Mouse (Mus musculus) hindbrain, embryonic 14.5 days (tissue): ENCODE results near the gene Olfr693. TPM values are rescaled to one million over a fixed set of nuclear protein-coding genes. Genes with fewer than 3 reads are reported as not detected.
"Not testable (repeated sequence)": the region's sequence is repeated elsewhere in the genome, so short reads cannot be mapped to it uniquely, and the experiment has no call there.

Experiments used
- ATAC-seq: fragments of 200-750 bp; cut with Nextera tagmentation; 2 replicates; pipeline ENCODE4 v1.8.0; 2017; ENCODE audit warnings: moderate number of reproducible peaks, mild to moderate bottlenecking, moderate TSS enrichment, moderate library complexity; ENCODE audit not compliant: low FRiP score
- DNase-seq: peaks from one replicate; pipeline ENCODE4 v3.0.0-alpha.2; 2015; ENCODE audit warnings: low spot score
- H3K27ac ChIP-seq: fragments of 300-500 bp; sonication (generic); 2 replicates; pipeline ENCODE4 v1.5.1; 2014; ENCODE audit warnings: mild to moderate bottlenecking, moderate library complexity
- H3K27me3 ChIP-seq: fragments of 300-500 bp; sonication (generic); 2 replicates; pipeline ENCODE4 v1.6.1; 2014; ENCODE audit warnings: mild to moderate bottlenecking, low read length, mixed read lengths; ENCODE audit not compliant: control insufficient read depth, insufficient read depth
- H3K36me3 ChIP-seq: fragments of 300-500 bp; sonication (generic); replicated peaks from 2 replicates; pipeline ENCODE4 v1.6.1; 2014; ENCODE audit not compliant: control insufficient read depth, insufficient read depth
- H3K4me1 ChIP-seq: fragments of 300-500 bp; sonication (generic); replicated peaks from 2 replicates; pipeline ENCODE4 v1.6.1; 2014; ENCODE audit warnings: antibody characterized with exemption, low read length, mixed read lengths; ENCODE audit not compliant: control insufficient read depth, insufficient read depth
- H3K4me2 ChIP-seq: fragments of 300-500 bp; sonication (generic); replicated peaks from 2 replicates; pipeline ENCODE4 v1.6.1; 2014; ENCODE audit warnings: mild to moderate bottlenecking, moderate library complexity
- H3K4me3 ChIP-seq: fragments of 300-500 bp; sonication (generic); replicated peaks from 2 replicates; pipeline ENCODE4 v1.5.1; 2014; ENCODE audit warnings: mild to moderate bottlenecking, low read length
- H3K9ac ChIP-seq: fragments of 300-500 bp; sonication (generic); 2 replicates; pipeline ENCODE4 v1.6.1; 2014
- H3K9me3 ChIP-seq: fragments of 300-500 bp; sonication (generic); 2 replicates; pipeline ENCODE4 v1.6.1; 2016; ENCODE audit warnings: low read length; ENCODE audit not compliant: control insufficient read depth
- WGBS: fragments of 180-500 bp; shearing (Covaris S2); extraction: QIAGEN DNeasy Blood & Tissue Kit; methylation state at CpG from one replicate; pipeline ENCODE4 v1.1.7; 2014; 5-methylcytosine and 5-hydroxymethylcytosine counted together
- polyA plus RNA-seq: library from polyadenylated mRNA; unstranded; fragments of >200 nt; fragmentation: Nextera tagmentation; extraction: Ambion mirVana; gene quantifications from 2 replicates; pipeline ENCODE4 v1.2.1, GENCODE M21; 2014

The Olfr693 gene
- not detected in 2 replicates for polyA plus RNA-seq

DNA sequence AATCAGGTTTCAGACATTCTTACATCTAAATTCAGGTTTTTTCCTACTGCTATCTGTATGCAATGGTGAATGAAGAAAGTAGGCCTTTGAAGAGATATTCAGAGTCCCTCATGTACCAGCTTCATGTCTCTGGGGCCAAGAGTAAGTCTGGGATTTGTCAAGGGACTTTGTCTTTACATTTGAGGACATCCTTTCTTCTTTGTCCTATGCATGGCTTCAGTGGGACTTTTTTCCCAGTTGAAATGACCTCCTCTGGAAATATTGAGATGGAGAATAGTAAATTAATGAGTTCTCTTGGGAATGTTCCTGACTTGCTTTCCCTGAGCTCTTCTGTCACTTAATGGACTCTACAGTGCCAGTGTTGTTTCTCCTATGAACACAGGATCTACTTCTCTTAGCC, at the start of gene Olfr693:
Olfr693 (minus strand) TSS at position 101 of the 400 bp plus-strand sequence.
- H3K27ac ChIP-seq = no peak within 1 kb of the TSS
- H3K27me3 ChIP-seq = no peaks in the 10 kb centered on the region
- no peak within 1 kb of the TSS for H3K9ac ChIP-seq
- no peaks in the 10 kb centered on the region for H3K9me3 ChIP-seq
- DNase-seq (no peak), ATAC-seq (no peak)
- no peaks in the 10 kb centered on the region for H3K4me1 ChIP-seq
- H3K4me3 ChIP-seq = no peak within 1 kb of the TSS
- no peak within 1 kb of the TSS for H3K4me2 ChIP-seq
- no peaks in the 10 kb centered on the region for H3K36me3 ChIP-seq

GRCm38 (mm10) chr7:106725654-106726053, 45.3 kb upstream of the Olfr693 start:
- not testable (repeated sequence) for H3K9me3 ChIP-seq, H3K4me3 ChIP-seq, ATAC-seq, H3K36me3 ChIP-seq, H3K4me2 ChIP-seq, DNase-seq, H3K9ac ChIP-seq, H3K4me1 ChIP-seq, H3K27me3 ChIP-seq, H3K27ac ChIP-seq
- WGBS = 87% methylated on average over 2 of the region's 2 CpGs

DNA sequence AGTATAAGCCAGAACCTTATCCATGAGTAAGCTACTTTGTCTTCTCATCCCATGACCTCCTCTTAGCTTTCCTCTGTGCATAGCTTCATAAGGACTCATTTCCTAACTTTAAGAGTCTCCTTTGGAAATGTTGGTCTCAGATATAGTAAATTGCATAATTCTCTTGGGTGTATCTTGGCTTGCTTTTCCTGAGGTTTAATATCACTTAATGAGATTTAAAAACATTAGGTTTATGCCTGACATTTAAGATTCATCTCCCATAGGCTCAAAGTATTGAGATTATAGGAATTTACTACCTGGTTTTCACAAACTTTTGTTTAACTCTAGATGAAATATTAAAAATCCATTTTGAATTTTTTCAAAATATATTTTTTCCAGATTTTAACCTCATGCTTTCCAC, 35.9 kb upstream of the Olfr693 start, which contains the start of gene Olfr695:
Olfr695 (minus strand) TSS at position 101 of the 400 bp plus-strand sequence.
- no peaks in the 10 kb centered on the region for H3K36me3 ChIP-seq

DNA sequence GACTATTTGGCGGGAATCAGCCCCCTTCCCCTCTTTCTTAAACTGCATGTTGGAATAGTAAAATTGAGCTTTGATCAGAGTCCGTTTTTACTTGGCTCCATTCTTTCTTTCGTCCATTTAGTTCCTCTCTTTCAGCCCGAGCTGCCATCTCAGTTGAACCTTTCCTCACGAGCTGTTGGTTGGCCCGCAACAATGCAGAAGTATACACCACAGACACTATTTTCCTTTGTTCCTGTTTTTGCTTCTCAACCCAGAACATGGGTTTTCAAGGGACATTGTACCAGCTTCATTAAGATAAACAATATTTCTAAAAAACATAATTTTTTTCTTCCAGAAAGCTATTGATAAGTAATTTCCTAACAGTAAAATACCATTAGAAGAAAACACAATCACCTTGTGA, 31.1 kb upstream of the Olfr693 start:
- ATAC-seq (no peak), DNase-seq (no peak)
- H3K27ac ChIP-seq = no peak overlapping the region
- WGBS = 90% methylated on average over 6 of the region's 6 CpGs
- H3K9me3 ChIP-seq = no peaks in the 10 kb centered on the region
- H3K27me3 ChIP-seq = no peaks in the 10 kb centered on the region
- H3K36me3 ChIP-seq = no peaks in the 10 kb centered on the region
- H3K4me3 ChIP-seq = no peak overlapping the region
- no peaks in the 10 kb centered on the region for H3K4me1 ChIP-seq
- H3K4me2 ChIP-seq = no peak overlapping the region
- H3K9ac ChIP-seq = no peak overlapping the region

More for the DNA sequence above, 35.9 kb upstream of the Olfr693 start, which contains the start of gene Olfr695:
- no peaks in the 10 kb centered on the region for H3K4me1 ChIP-seq
- ATAC-seq (no peak), DNase-seq (no peak)
- no peaks in the 10 kb centered on the region for H3K27me3 ChIP-seq
- H3K9me3 ChIP-seq = no peaks in the 10 kb centered on the region
- H3K9ac ChIP-seq = no peak within 1 kb of the TSS
- H3K4me3 ChIP-seq = no peak within 1 kb of the TSS
- no peak within 1 kb of the TSS for H3K27ac ChIP-seq
- no peak within 1 kb of the TSS for H3K4me2 ChIP-seq

DNA sequence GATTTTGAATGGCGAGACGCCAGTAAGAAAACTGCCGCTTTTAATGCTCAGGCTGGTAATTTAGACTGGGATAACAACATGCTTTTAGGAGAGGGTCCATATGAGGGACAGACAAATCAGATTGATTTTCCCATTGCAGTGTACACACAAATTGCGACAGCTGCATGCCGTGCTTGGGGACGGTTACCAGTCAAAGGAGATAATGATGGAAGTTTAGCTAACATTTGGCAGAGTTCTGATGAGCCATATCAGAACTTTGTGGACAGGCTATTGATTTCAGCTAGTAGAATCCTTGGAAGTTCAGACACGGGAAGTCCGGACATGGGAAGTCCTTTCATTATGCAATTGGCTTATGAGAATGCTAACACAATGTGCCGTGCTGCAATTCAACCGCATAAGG, 27.3 kb upstream of the Olfr693 start:
- H3K9ac ChIP-seq, DNase-seq, H3K36me3 ChIP-seq, ATAC-seq, H3K4me1 ChIP-seq, H3K27ac ChIP-seq, H3K4me3 ChIP-seq, H3K9me3 ChIP-seq, H3K27me3 ChIP-seq, H3K4me2 ChIP-seq: not testable (repeated sequence)
- WGBS = 85% methylated on average over 10 of the region's 10 CpGs

- 80% methylated on average over 1 of the region's 1 CpGs for WGBS
- no peak for ATAC-seq
Measured at GRCm38 (mm10) chr7:106696891-106697290, 16.5 kb upstream of the Olfr693 start.

DNA sequence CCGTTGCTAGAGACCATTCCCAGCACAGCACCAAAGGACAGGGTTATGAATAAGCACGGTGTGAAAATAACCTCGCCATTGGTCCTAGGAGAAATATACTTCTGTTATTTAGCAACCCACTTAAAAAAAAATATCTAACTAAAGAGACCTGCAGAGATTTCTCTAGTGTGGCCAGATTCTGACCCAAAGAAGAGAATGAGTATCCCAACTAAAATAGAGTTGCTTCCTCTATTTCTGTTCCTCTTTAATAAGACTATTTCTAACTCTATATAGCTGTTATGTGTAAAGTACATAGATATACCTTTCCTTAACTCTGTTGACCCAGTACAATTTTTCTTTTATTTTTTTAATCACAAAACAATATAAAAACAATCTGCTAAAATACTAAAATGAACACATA, 12.6 kb upstream of the Olfr693 start:
- Histone ChIP-seq H3K4me1 (no peaks in the 10 kb centered on the region), H3K27ac (no peak overlapping the region), H3K9me3 (no peaks in the 10 kb centered on the region), H3K4me3 (no peak overlapping the region), H3K4me2 (no peak overlapping the region), H3K36me3 (no peaks in the 10 kb centered on the region), H3K27me3 (no peaks in the 10 kb centered on the region), H3K9ac (no peak overlapping the region)
- ATAC-seq = no peak
- 89% methylated on average over 3 of the region's 3 CpGs for WGBS
- no peak for DNase-seq

More at GRCm38 (mm10) chr7:106696891-106697290, 16.5 kb upstream of the Olfr693 start:
- no peak overlapping the region for H3K4me3 ChIP-seq
- no peak for DNase-seq
- H3K27ac ChIP-seq = no peak overlapping the region
- no peaks in the 10 kb centered on the region for H3K36me3 ChIP-seq
- H3K27me3 ChIP-seq = no peaks in the 10 kb centered on the region
- H3K9ac ChIP-seq = no peak overlapping the region
- H3K4me1 ChIP-seq = no peaks in the 10 kb centered on the region
- H3K4me2 ChIP-seq = no peak overlapping the region
- no peaks in the 10 kb centered on the region for H3K9me3 ChIP-seq

DNA sequence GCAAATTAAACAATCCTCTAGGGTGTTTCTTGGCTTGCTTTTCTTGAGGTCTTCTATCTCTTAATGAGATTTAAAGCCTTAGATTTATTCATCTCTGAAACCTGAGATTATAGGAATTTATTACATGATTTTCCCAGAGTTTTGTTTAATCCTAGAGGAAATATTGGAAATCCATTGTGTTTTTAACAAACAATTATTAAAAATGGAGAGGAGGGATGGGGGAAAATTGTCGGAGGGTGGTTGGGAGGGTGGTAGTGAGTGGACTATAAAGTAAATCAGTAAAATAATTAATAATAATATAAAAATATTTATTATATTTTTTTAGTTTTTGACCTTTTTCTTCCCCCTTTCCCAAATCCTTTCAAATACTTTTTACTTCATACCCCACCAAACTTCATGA, 11.3 kb upstream of the Olfr693 start, which contains the start of gene Olfr694:
Olfr694 (minus strand) TSS at position 101 of the 400 bp plus-strand sequence.
- no peak within 1 kb of the TSS for H3K4me3 ChIP-seq
- WGBS = 98% methylated on average over 1 of the region's 1 CpGs
- no peaks in the 10 kb centered on the region for H3K4me1 ChIP-seq
- no peak within 1 kb of the TSS for H3K4me2 ChIP-seq
- DNase-seq (no peak), ATAC-seq (no peak)
- H3K9ac ChIP-seq = no peak within 1 kb of the TSS
- H3K27me3 ChIP-seq = no peaks in the 10 kb centered on the region
- no peaks in the 10 kb centered on the region for H3K36me3 ChIP-seq
- no peak within 1 kb of the TSS for H3K27ac ChIP-seq
- H3K9me3 ChIP-seq = no peaks in the 10 kb centered on the region

DNA sequence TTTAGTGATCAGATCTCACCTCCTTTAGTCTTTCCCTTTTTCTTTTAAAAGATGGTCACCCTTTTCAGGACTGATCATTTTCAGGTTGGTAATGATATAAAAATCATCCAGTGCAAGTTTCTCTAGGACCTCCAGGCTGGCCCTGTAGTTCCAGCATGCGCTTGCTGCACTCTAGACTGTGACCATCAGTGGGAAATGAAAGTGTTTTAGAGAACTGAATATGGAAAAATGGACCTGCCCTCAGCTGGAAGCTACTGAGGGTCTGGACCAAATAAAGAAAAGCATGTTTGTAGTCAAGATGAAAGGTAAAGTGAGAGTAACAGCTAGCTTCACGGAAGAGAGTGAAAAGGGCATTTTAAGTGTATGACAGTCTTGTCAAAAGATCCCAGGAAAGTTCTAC, 5.0 kb upstream of the Olfr693 start:
- ATAC-seq (no peak), DNase-seq (no peak)
- Histone ChIP-seq H3K36me3 (no peaks in the 10 kb centered on the region), H3K4me3 (no peak overlapping the region), H3K9me3 (no peaks in the 10 kb centered on the region), H3K27ac (no peak overlapping the region), H3K27me3 (no peaks in the 10 kb centered on the region), H3K9ac (no peak overlapping the region), H3K4me1 (no peaks in the 10 kb centered on the region), H3K4me2 (no peak overlapping the region)
- WGBS = 94% methylated on average over 2 of the region's 2 CpGs

DNA sequence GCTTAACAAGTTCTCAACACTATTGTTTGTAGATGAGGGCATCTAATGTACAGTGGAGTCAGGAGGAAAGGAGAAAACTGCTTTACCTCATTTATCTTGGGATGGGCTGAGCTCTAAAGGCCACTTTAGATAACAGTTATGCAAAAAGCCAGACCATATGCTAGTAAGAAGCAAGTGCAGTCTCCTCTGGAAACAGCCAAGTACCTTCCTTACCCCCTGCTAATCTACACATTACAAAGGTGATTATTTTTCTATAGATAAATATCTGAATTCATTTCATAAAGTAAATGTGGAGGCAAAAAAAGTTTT, 28.1 kb downstream of the Olfr693 start:
- H3K27me3 ChIP-seq = no peaks in the 10 kb centered on the region
- ATAC-seq (no peak), DNase-seq (no peak)
- no peak overlapping the region for H3K9ac ChIP-seq
- no peaks in the 10 kb centered on the region for H3K36me3 ChIP-seq
- no peaks in the 10 kb centered on the region for H3K4me1 ChIP-seq
- H3K27ac ChIP-seq = no peak overlapping the region
- H3K4me2 ChIP-seq = no peak overlapping the region
- no peaks in the 10 kb centered on the region for H3K9me3 ChIP-seq
- H3K4me3 ChIP-seq = no peak overlapping the region
